Mouse (Mus musculus): ENCODE measurements around the gene Fcrla.

DNA sequence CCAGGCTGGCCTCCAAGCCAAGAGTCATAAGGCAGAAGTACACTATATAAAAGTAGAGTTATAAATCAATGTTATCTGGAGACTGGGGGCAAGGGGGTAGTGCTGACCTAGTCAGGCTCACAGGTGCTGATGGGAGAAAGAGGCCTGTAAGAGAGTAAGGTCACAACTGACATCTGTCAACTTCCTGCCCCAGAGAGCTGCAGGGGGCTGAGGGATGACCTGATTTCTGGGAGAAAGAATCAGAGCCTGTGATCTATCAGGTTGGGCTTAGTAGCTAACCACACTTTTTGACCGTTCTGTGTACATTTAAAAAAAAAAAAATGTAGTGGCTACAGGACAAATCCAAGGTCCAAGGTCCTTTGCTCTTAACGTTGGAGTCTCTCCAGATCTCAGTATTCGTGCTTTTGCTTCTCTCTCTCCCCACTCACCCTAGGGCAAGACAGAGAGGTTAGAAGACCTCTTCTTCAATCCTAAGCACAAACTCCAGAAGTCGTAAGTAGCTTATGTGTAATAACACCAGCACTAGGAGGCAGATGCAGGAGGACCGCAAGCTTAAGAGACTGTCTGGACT is 44.4 kb downstream of the Fcrla start:
- TF ChIP-seq CTCF (IDR thresholded peaks at IDR 0.05; ENCODE audit: extremely low read depth, insufficient read depth, low read length) (no peak), POLR2A (IDR thresholded peaks at IDR 0.05; ENCODE audit: extremely low read depth, insufficient read depth, low read length) (no peak)

Data from cortical plate, adult 2 months (tissue).